Comparison of ENCODE assay signal across 11 mouse cellular contexts in genomic region chr13:43234869-43235585, GRCm38 (mm10).
DNase-seq lines count a peak whose midpoint lies in the region; ATAC-seq and TF ChIP-seq lines count a peak whose summit lies in the region.
"Had no signal": no experiment of that assay in that cellular context is flagged by ENCODE, and none has a peak within 500 bp of the region (broad histone marks: within the 10 kb centered on the region; RNA-seq: fewer than 3 reads in every experiment).

No protein-coding gene starts in this region.

- H3K4me3 ChIP-seq in heart, embryonic 16.5 days (ENCODE audit: low read length) = no peak overlapping the region
- H3K4me3 ChIP-seq in forebrain, embryonic 13.5 days = no peak overlapping the region
- peak overlapping the region; percentile 13 for H3K4me3 ChIP-seq in liver, postnatal 0 days (ENCODE audit: low read depth, low read length)
- H3K4me3 ChIP-seq in kidney, embryonic 15.5 days (replicated peaks) = no peak overlapping the region
- H3K4me3 ChIP-seq: myocyte had no signal

- 0 out of 2 replicates have a peak, but pooled peaks cover 2% of the 10 kb centered on the region for H3K36me3 ChIP-seq in heart, embryonic 16.5 days (ENCODE audit: control insufficient read depth, insufficient read depth)
- H3K36me3 ChIP-seq in forebrain, embryonic 13.5 days (ENCODE audit: poor library complexity, severe bottlenecking) = no peaks in the 10 kb centered on the region
- no peaks in the 10 kb centered on the region for H3K36me3 ChIP-seq in liver, postnatal 0 days (replicated peaks; ENCODE audit: insufficient read depth, low read length)
- H3K36me3 ChIP-seq in kidney, embryonic 15.5 days = no peaks in the 10 kb centered on the region

- no peak for TF ChIP-seq EP300 in liver, postnatal 0 days (IDR thresholded peaks at IDR 0.05; ENCODE audit: low read depth)

- no peaks in the 10 kb centered on the region for H3K9me3 ChIP-seq in heart, embryonic 16.5 days (replicated peaks; ENCODE audit: control insufficient read depth, low read length)
- no peaks in the 10 kb centered on the region for H3K9me3 ChIP-seq in forebrain, embryonic 13.5 days (replicated peaks)
- no peaks in the 10 kb centered on the region for H3K9me3 ChIP-seq in liver, postnatal 0 days (ENCODE audit: low read length)
- H3K9me3 ChIP-seq in kidney, embryonic 15.5 days (replicated peaks) = no peaks in the 10 kb centered on the region

- no peaks in the 10 kb centered on the region for H3K27me3 ChIP-seq in heart, embryonic 16.5 days (ENCODE audit: control insufficient read depth, insufficient read depth, low read length)
- H3K27me3 ChIP-seq in forebrain, embryonic 13.5 days = no peaks in the 10 kb centered on the region
- no peaks in the 10 kb centered on the region for H3K27me3 ChIP-seq in liver, postnatal 0 days (ENCODE audit: insufficient read depth, low read length)
- H3K27me3 ChIP-seq in kidney, embryonic 15.5 days = no peaks in the 10 kb centered on the region

- no peak for ATAC-seq in heart, embryonic 16.5 days (replicated peaks; ENCODE audit: extremely low read depth, insufficient read depth, low FRiP score)
- peak; percentile 27; the same call in 1 of the 2 replicates for ATAC-seq in forebrain, embryonic 13.5 days
- ATAC-seq in liver, postnatal 0 days = no peak
- no peak for ATAC-seq in kidney, embryonic 15.5 days (replicated peaks; ENCODE audit: low FRiP score)

- peak overlapping the region; percentile 38; the same call in 1 of the 2 replicates for H3K27ac ChIP-seq in heart, embryonic 16.5 days (ENCODE audit: low read length)
- H3K27ac ChIP-seq in forebrain, embryonic 13.5 days = peak overlapping the region; percentile 32; the same call in 1 of the 2 replicates
- H3K27ac ChIP-seq in liver, postnatal 0 days (ENCODE audit: low read depth) = peak overlapping the region; percentile 81
- no peak overlapping the region for H3K27ac ChIP-seq in kidney, embryonic 15.5 days

- 50% methylated on average over 9 of the region's 9 CpGs for WGBS in heart, embryonic 16.5 days
- 65% methylated on average over 9 of the region's 9 CpGs for WGBS in forebrain, embryonic 13.5 days
- 42% methylated on average over 9 of the region's 9 CpGs for WGBS in liver, postnatal 0 days (ENCODE audit: insufficient replicate concordance)
- WGBS in kidney, embryonic 15.5 days = 59% methylated on average over 9 of the region's 9 CpGs

- TF ChIP-seq CTCF in liver, postnatal 0 days (IDR thresholded peaks at IDR 0.05; ENCODE audit: low read depth) = peak; percentile 38

- peak overlapping the region; percentile 23; the same call in 1 of the 2 replicates for H3K4me2 ChIP-seq in heart, embryonic 16.5 days (ENCODE audit: low read depth, low read length)
- H3K4me2 ChIP-seq in forebrain, embryonic 13.5 days = no peak overlapping the region
- peak overlapping the region; percentile 52 for H3K4me2 ChIP-seq in liver, postnatal 0 days (ENCODE audit: low read depth, low read length)
- no peak overlapping the region for H3K4me2 ChIP-seq in kidney, embryonic 15.5 days

- 0 out of 2 replicates have a peak overlapping the region, but pooled peaks have one; percentile 34 for H3K9ac ChIP-seq in heart, embryonic 16.5 days (ENCODE audit: low read length)
- H3K9ac ChIP-seq in forebrain, embryonic 13.5 days = no peak overlapping the region
- peak overlapping the region; percentile 42; the same call in 1 of the 2 replicates for H3K9ac ChIP-seq in liver, postnatal 0 days (replicated peaks)
- H3K9ac ChIP-seq in kidney, embryonic 15.5 days = no peak overlapping the region

- H3K4me1 ChIP-seq in heart, embryonic 16.5 days (ENCODE audit: control insufficient read depth, insufficient read depth, low read length) = peaks cover 69% of the 10 kb centered on the region
- peaks cover 34% of the 10 kb centered on the region; the same call in 1 of the 2 replicates for H3K4me1 ChIP-seq in forebrain, embryonic 13.5 days
- H3K4me1 ChIP-seq in liver, postnatal 0 days (ENCODE audit: insufficient read depth) = peaks cover 80% of the 10 kb centered on the region
- peaks cover 54% of the 10 kb centered on the region for H3K4me1 ChIP-seq in kidney, embryonic 15.5 days

- no peak for DNase-seq in heart, postnatal 4 days
- peak; percentile 72 for DNase-seq in brain, adult 2 months (ENCODE audit: low read depth, low spot score)
- DNase-seq in liver, postnatal 0 days = peak; percentile 31
- no peak for DNase-seq in urinary bladder, postnatal 25 days (ENCODE audit: low spot score)
- DNase-seq: kidney, adult 18-20 months; left cerebral cortex, postnatal 4 days; spleen, adult 18-20 months had no signal

Comparison
In these comparisons a context has a peak if more than half of its experiments do, and no peak if none do; other contexts are left out.
1. H3K4me2 ChIP-seq: peak in heart, embryonic 16.5 days (single experiment) and liver, postnatal 0 days (single experiment); none in forebrain, embryonic 13.5 days (single experiment) and kidney, embryonic 15.5 days (single experiment).
2. H3K9ac ChIP-seq: peak in heart, embryonic 16.5 days (single experiment) and liver, postnatal 0 days (single experiment); none in forebrain, embryonic 13.5 days (single experiment) and kidney, embryonic 15.5 days (single experiment).
3. DNase-seq: peak in brain, adult 2 months (single experiment) and liver, postnatal 0 days (single experiment); none in heart, postnatal 4 days (single experiment) and urinary bladder, postnatal 25 days (single experiment).